Mouse (Mus musculus): ENCODE results near the gene Lst1. TPM values are rescaled to one million over a fixed set of nuclear protein-coding genes. Genes with fewer than 3 reads are reported as not detected.

The Lst1 gene
- polyA plus RNA-seq, 1 experiment = 18.9 TPM

DNA sequence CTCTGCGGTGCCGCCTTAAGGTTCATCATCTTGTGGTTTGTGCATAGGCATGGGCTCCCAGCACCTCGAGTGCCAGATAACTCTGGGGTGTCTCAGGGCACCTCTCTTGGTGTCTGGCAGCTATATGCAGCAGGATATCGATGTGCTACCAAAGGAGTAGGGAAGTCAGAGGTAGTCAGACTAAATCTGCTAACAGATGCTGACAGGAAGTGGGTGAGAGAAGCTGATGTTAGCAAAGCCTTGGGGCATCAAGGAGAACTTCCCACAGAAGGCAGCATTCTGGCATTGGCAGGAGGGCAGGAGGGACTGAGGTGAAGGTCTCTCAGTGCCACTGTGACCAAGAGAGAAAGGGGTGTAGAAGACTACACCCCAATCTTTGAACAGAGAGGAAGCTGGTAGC lies 1.9 kb upstream of the Lst1 start:
- Histone ChIP-seq H3K4me3 (ENCODE audit: insufficient read depth, low read length) (no peak overlapping the region), H3K4me1 (ENCODE audit: control insufficient read depth, insufficient read depth, low read length) (no peaks in the 10 kb centered on the region), H3K27ac (ENCODE audit: insufficient read depth, low read length) (0 out of 2 replicates have a peak overlapping the region, but pooled peaks have one; percentile 13)
- no peak for TF ChIP-seq CTCF (IDR thresholded peaks at IDR 0.05; ENCODE audit: extremely low read depth, insufficient read depth, low read length)

DNA sequence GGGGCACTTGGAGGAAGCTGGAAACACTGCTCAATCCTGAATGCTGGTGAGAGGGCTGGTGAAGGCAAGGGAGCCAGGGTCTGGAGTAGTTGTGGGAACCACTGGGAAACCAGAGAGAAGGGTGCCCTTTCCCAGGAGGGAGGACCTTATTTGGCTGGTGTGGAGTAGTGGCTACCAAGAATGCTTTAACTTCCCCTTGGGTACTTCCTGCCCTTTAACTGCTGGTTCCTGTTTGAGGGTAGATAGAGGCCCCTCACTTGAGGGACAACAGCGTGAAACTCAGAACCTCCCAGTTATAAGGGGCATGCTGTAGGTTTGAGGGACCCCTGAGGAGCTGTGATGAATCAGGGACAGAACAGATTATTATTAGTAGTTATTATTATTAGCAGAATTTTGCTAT lies 947 bp upstream of the Lst1 start:
- no peak overlapping the region for H3K4me3 ChIP-seq (ENCODE audit: insufficient read depth, low read length)
- H3K27ac ChIP-seq (ENCODE audit: insufficient read depth, low read length) = no peak overlapping the region
- no peaks in the 10 kb centered on the region for H3K4me1 ChIP-seq (ENCODE audit: control insufficient read depth, insufficient read depth, low read length)
- no peak for TF ChIP-seq POLR2A (IDR thresholded peaks at IDR 0.05; ENCODE audit: extremely low read depth, insufficient read depth, low read length)
- no peak for TF ChIP-seq CTCF (IDR thresholded peaks at IDR 0.05; ENCODE audit: extremely low read depth, insufficient read depth, low read length)

DNA sequence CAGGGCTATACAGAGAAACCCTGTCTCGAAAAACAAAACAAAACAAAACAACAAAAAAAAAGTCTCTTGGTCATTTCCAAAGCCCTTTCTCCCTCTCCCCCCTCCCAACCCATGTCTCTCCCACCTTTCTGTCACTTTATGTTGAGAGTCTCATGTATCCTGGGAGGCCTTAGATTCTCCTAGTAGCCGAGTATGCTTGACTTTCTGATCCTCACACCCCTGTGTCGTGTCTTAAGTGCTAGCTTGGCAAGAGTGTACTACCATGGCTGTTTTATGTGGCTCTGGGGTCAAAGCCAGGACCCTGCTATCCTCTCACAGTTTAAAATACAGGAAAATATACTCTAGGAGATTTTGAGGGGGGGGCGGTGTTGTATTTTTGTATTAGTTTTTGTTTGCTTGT lies 894 bp downstream of the Lst1 start:
- Histone ChIP-seq H3K4me3 (ENCODE audit: insufficient read depth, low read length) (no peak overlapping the region), H3K27ac (ENCODE audit: insufficient read depth, low read length) (no peak overlapping the region), H3K4me1 (ENCODE audit: control insufficient read depth, insufficient read depth, low read length) (no peaks in the 10 kb centered on the region)
- TF ChIP-seq CTCF (IDR thresholded peaks at IDR 0.05; ENCODE audit: extremely low read depth, insufficient read depth, low read length) (no peak), POLR2A (IDR thresholded peaks at IDR 0.05; ENCODE audit: extremely low read depth, insufficient read depth, low read length) (no peak)

DNA sequence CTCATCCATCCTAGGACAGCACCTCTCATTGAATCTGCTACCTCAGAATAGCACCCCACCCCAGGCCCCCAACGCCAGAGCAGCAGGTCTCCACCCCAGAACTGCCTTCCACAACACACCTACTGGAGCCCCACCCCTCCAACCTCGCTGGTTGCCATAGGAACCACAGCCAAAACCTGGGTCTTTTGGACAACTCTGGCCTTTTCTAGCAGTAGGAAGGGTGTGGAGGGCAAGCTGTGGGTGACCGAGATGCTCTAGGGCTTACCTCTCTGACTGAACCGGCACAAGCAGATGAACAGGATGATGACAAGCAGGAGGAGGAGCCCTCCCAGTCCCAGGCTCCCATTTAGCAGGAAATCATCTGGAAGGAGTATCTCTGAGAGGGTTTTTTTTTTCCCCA lies 1.6 kb downstream of the Lst1 start:
- Histone ChIP-seq H3K4me3 (ENCODE audit: insufficient read depth, low read length) (peak overlapping the region; percentile 35), H3K27ac (ENCODE audit: insufficient read depth, low read length) (no peak overlapping the region), H3K4me1 (ENCODE audit: control insufficient read depth, insufficient read depth, low read length) (no peaks in the 10 kb centered on the region)
- TF ChIP-seq CTCF (IDR thresholded peaks at IDR 0.05; ENCODE audit: extremely low read depth, insufficient read depth, low read length) = no peak
- 0 out of 2 replicates have a peak, but pooled peaks have one; percentile 23 for TF ChIP-seq POLR2A (IDR thresholded peaks at IDR 0.05; ENCODE audit: extremely low read depth, insufficient read depth, low read length)

DNA sequence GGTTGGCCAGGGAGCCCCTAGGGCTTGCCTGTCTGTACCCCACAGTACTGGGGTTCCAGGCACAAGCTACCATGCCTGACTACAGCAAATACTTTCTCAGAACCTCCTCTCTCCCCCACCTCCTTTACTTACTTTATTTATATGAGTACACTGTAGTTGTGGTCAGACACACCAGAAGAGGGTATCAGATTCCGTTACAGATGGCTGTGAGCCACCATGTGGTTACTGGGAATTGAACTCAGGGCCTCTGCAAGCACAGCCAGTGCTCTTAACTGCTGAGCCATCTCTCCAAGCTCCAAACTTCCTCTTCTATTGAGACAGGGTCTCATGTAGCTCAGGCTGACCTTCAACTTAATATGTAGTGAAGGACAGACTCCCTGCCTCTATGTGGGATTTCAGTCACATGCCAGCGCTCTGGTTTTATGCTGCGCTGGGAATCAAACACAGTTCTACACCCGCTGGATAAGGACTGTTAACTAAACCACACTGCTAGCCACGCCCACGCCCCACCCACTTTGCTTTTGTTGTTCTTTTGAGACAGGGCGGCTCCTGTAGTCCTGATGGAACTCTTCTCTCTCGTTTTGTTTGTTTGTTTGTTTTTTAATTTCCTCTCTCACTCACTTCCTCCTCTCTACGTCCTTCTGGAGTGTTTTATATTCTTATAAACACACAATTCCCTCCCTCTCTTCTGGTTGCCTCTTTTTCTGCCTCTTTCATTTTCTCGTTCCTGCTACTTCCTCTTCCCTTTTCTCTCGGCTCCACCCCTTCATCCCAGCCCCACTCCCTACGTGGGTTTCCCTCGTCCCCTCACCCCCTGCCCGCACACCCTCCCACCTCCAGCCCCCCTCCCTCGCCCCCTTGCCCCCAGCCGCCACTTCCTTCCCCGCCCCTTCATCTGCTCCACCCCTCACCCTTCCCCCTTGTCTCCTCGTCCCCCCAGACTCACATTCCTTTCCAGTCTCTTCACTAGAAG lies 2.3 kb downstream of the Lst1 start:
- peak overlapping the region; percentile 35 for H3K4me3 ChIP-seq (ENCODE audit: insufficient read depth, low read length)
- no peaks in the 10 kb centered on the region for H3K4me1 ChIP-seq (ENCODE audit: control insufficient read depth, insufficient read depth, low read length)
- no peak overlapping the region for H3K27ac ChIP-seq (ENCODE audit: insufficient read depth, low read length)
- TF ChIP-seq POLR2A (IDR thresholded peaks at IDR 0.05; ENCODE audit: extremely low read depth, insufficient read depth, low read length) (no peak), CTCF (IDR thresholded peaks at IDR 0.05; ENCODE audit: extremely low read depth, insufficient read depth, low read length) (no peak)

DNA sequence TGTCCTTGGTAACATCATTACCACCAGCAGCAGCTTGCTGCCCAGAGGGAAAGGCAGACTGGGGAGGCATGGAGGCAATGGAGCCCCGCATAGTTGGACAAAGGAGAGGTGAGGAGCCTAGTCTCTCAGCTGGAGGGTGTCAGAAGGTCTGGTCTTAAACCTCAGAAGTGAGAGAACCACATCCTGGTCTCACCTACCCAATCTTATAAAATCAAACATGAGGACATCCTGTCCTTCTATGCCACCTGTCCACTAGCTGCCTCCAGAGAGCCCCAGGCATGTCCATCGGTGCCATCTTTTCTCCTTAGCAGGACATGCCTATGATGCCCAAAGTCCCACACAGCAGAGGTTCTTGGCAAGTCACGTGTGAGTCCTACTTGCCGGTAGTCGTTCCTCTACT lies 8.1 kb downstream of the Lst1 start:
- Histone ChIP-seq H3K27ac (ENCODE audit: insufficient read depth, low read length) (no peak overlapping the region), H3K4me1 (ENCODE audit: control insufficient read depth, insufficient read depth, low read length) (no peaks in the 10 kb centered on the region), H3K4me3 (ENCODE audit: insufficient read depth, low read length) (no peak overlapping the region)
- TF ChIP-seq POLR2A (IDR thresholded peaks at IDR 0.05; ENCODE audit: extremely low read depth, insufficient read depth, low read length) = no peak
- TF ChIP-seq CTCF (IDR thresholded peaks at IDR 0.05; ENCODE audit: extremely low read depth, insufficient read depth, low read length) = no peak

DNA sequence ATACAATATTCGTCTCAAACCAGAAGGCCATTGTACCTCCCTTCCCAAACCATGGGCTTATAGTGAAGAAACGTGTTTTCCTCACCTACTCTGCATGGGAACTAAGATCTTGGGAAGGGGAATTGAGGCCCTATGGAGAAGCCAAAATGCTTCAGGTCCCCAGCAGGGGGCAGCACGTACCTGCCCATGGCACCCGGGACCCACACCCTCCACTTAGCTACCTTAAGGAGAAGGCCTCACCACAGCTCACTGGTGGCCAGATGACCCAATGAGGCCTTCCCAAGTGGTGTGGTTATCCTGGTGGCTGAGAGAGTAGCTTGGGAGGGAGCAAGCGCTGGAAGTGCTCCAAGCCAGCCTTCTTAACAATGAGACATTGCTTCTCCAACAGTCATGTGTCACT lies 9.7 kb downstream of the Lst1 start:
- TF ChIP-seq CTCF (IDR thresholded peaks at IDR 0.05; ENCODE audit: extremely low read depth, insufficient read depth, low read length) = peak; percentile 74
- no peak for TF ChIP-seq POLR2A (IDR thresholded peaks at IDR 0.05; ENCODE audit: extremely low read depth, insufficient read depth, low read length)
- no peak overlapping the region for H3K27ac ChIP-seq (ENCODE audit: insufficient read depth, low read length)

DNA sequence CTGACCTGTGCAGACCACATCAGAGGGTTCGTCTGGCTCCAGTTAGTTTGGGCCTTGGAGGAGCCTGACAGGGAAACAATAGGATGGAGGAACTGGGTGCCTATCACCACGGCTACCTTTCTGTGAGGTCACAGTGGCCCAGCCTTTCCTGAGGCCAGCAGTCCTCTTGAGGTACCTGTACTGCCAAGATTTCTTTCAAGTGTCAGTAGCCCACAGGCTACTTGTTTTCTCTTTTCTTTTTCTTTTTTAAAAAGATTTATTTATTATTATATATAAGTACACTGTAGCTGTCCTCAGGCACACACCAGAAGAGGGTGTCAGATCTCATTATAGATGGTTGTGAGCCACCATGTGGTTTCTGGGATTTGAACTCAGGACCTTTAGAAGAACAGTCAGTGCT lies 12.3 kb downstream of the Lst1 start, which contains the start of gene Aif1:
Aif1 (minus strand) TSS at position 101 of the 400 bp plus-strand sequence.
- Histone ChIP-seq H3K27ac (ENCODE audit: insufficient read depth, low read length) (no peak within 1 kb of the TSS), H3K4me1 (ENCODE audit: control insufficient read depth, insufficient read depth, low read length) (no peaks in the 10 kb centered on the region; the same call in 1 of the 2 replicates), H3K4me3 (ENCODE audit: insufficient read depth, low read length) (no peak within 1 kb of the TSS)
- no peak for TF ChIP-seq POLR2A (IDR thresholded peaks at IDR 0.05; ENCODE audit: extremely low read depth, insufficient read depth, low read length)
- TF ChIP-seq CTCF (IDR thresholded peaks at IDR 0.05; ENCODE audit: extremely low read depth, insufficient read depth, low read length) = no peak

More for the DNA sequence above, 9.7 kb downstream of the Lst1 start:
- H3K4me3 ChIP-seq (ENCODE audit: insufficient read depth, low read length) = no peak overlapping the region
- no peaks in the 10 kb centered on the region; the same call in 1 of the 2 replicates for H3K4me1 ChIP-seq (ENCODE audit: control insufficient read depth, insufficient read depth, low read length)

DNA sequence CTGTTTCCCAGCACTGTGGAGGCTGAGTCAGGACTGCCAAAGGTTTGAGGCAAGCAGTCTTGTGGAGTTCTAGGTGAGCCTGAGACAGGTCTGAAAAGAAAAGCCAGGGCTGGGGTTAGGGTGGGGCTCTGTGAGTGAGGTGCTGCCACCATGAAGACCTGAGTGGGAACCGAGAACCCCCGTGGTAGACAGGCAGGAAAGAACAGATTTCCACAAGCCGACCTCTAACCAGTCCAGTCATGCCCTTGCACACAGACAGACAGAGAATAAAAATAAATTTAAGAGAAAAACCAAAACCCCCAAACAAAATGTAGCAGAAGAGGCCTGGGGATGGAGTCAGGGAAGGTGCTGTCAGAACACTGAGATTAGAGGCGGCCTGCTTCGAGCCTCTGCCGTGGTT lies 12.9 kb downstream of the Lst1 start:
- H3K27ac ChIP-seq (ENCODE audit: insufficient read depth, low read length) = no peak overlapping the region
- H3K4me3 ChIP-seq (ENCODE audit: insufficient read depth, low read length) = no peak overlapping the region
- no peaks in the 10 kb centered on the region; the same call in 1 of the 2 replicates for H3K4me1 ChIP-seq (ENCODE audit: control insufficient read depth, insufficient read depth, low read length)
- TF ChIP-seq POLR2A (IDR thresholded peaks at IDR 0.05; ENCODE audit: extremely low read depth, insufficient read depth, low read length) (no peak), CTCF (IDR thresholded peaks at IDR 0.05; ENCODE audit: extremely low read depth, insufficient read depth, low read length) (no peak)

All from cortical plate, adult 2 months (tissue).